ENCODE assay signal across 8 mouse cellular contexts in the genomic region with DNA sequence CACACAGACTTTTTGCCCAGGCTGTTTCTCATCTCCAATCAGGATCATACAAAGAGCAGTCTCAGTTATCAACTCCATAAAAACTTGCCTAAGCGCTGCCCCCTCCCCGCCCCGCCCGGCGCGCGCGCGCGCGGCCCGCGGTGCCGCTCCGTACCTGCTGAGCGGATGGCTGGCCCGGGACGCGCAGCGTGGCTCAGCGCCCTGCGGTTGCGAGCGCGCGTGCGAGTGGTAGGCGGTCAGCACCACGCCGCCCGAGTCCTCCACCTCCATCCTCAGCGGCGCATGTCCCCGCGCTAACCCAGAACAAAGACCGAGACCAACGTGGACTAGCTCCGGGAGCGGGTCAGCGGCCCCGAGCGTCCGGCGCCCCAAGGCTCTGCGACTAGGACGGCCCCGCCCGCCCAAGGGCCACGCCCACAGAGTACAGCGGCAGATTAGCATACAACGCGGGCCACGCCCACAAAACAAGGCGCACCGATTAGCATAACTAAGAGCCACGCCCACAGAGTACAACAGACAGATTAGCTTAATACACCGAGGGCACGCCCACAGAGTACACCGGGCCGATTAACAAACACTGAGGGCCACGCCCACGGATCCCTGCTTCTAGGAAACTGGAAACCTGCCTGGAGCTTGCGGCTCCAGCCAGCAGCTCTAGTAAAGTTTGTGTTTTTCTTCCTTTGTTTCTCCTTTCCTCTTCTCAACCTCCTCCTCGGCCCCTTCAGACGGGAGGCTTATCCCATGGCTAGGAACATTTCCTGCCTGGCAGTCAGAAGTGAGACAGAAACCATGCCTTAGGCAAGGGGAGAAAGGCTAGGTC. TPM values are rescaled to one million over a fixed set of nuclear protein-coding genes. Genes with fewer than 3 reads are reported as not detected.
DNase-seq lines count a peak whose midpoint lies in the region; ATAC-seq and TF ChIP-seq lines count a peak whose summit lies in the region.

Gene Arhgap28 (minus strand): TSS at position 380 of the 820 bp plus-strand sequence.

- H3K4me1 ChIP-seq in bone marrow, adult 2 months (ENCODE audit: control insufficient read depth, insufficient read depth, low read length): no peaks in the 10 kb centered on the region; the same call in 1 of the 2 replicates
- peaks cover 37% of the 10 kb centered on the region for H3K4me1 ChIP-seq in embryonic facial prominence, embryonic 12.5 days
- H3K4me1 ChIP-seq in kidney, adult 2 months (ENCODE audit: control insufficient read depth, insufficient read depth, low read length): peaks cover 3% of the 10 kb centered on the region; the same call in 1 of the 2 replicates
- peaks cover 27% of the 10 kb centered on the region for H3K4me1 ChIP-seq in limb, embryonic 11.5 days (ENCODE audit: control insufficient read depth, insufficient read depth, low read length)
- H3K4me1 ChIP-seq in midbrain, embryonic 13.5 days (replicated peaks): peaks cover 23% of the 10 kb centered on the region
- no peaks in the 10 kb centered on the region; the same call in 1 of the 2 replicates for H3K4me1 ChIP-seq in small intestine, adult 2 months (ENCODE audit: control insufficient read depth, insufficient read depth, insufficient read length, low read length)

- under 1% methylated on average over 65 of the region's 65 CpGs for WGBS in bone marrow, adult 2 months
- under 1% methylated on average over 65 of the region's 65 CpGs for WGBS in embryonic facial prominence, embryonic 12.5 days
- under 1% methylated on average over 65 of the region's 65 CpGs for WGBS in kidney, adult 2 months
- WGBS in limb, embryonic 11.5 days: under 1% methylated on average over 60 of the region's 65 CpGs
- under 1% methylated on average over 65 of the region's 65 CpGs for WGBS in midbrain, embryonic 13.5 days
- WGBS in small intestine, adult 2 months: under 1% methylated on average over 65 of the region's 65 CpGs

- H3K4me2 ChIP-seq in embryonic facial prominence, embryonic 12.5 days (replicated peaks): peak within 1 kb of the TSS; percentile 52
- H3K4me2 ChIP-seq in limb, embryonic 11.5 days (ENCODE audit: low read depth, severe bottlenecking): peak within 1 kb of the TSS; percentile 68
- H3K4me2 ChIP-seq in midbrain, embryonic 13.5 days (replicated peaks): peak within 1 kb of the TSS; percentile 80

- H3K27me3 ChIP-seq in embryonic facial prominence, embryonic 12.5 days: no peaks in the 10 kb centered on the region
- no peaks in the 10 kb centered on the region for H3K27me3 ChIP-seq in kidney, adult 2 months (replicated peaks; ENCODE audit: control insufficient read depth, insufficient read depth, low read length)
- no peaks in the 10 kb centered on the region for H3K27me3 ChIP-seq in limb, embryonic 11.5 days (ENCODE audit: control insufficient read depth, insufficient read depth, low read length)
- no peaks in the 10 kb centered on the region for H3K27me3 ChIP-seq in midbrain, embryonic 13.5 days
- H3K27me3 ChIP-seq in small intestine, adult 2 months (ENCODE audit: control insufficient read depth, insufficient read depth, low read length): no peaks in the 10 kb centered on the region

- no peak for TF ChIP-seq POLR2A in bone marrow, adult 2 months (IDR thresholded peaks at IDR 0.05; ENCODE audit: borderline replicate concordance, control insufficient read depth, low read depth, low read length)
- TF ChIP-seq POLR2A in kidney, adult 2 months (IDR thresholded peaks at IDR 0.05; ENCODE audit: low read depth, low read length): no peak
- TF ChIP-seq POLR2A in small intestine, adult 2 months (IDR thresholded peaks at IDR 0.05; ENCODE audit: low read depth, low read length): no peak

- peak; percentile 90 for ATAC-seq in embryonic facial prominence, embryonic 12.5 days (ENCODE audit: insufficient number of reproducible peaks, insufficient read depth, low FRiP score, low TSS enrichment)
- ATAC-seq in limb, embryonic 11.5 days (ENCODE audit: insufficient number of reproducible peaks, low FRiP score, low TSS enrichment, low read depth): peak; percentile 93
- ATAC-seq in midbrain, embryonic 13.5 days: peak; percentile 91
- ATAC-seq in inflammation-experienced regulatory T-cells, adult 6 months: no peak

- peak within 1 kb of the TSS; percentile 39; the same call in 1 of the 2 replicates for H3K27ac ChIP-seq in bone marrow, adult 2 months (ENCODE audit: control insufficient read depth, insufficient read depth, low read depth, low read length, poor library complexity)
- H3K27ac ChIP-seq in embryonic facial prominence, embryonic 12.5 days: peak within 1 kb of the TSS; percentile 92
- no peak within 1 kb of the TSS for H3K27ac ChIP-seq in kidney, adult 2 months (ENCODE audit: insufficient read depth, low read depth, low read length)
- peak within 1 kb of the TSS; percentile 91 for H3K27ac ChIP-seq in limb, embryonic 11.5 days (replicated peaks; ENCODE audit: low read depth, low read length)
- H3K27ac ChIP-seq in midbrain, embryonic 13.5 days: peak within 1 kb of the TSS; percentile 69
- peak within 1 kb of the TSS; percentile 46; the same call in 1 of the 2 replicates for H3K27ac ChIP-seq in small intestine, adult 2 months (ENCODE audit: insufficient read depth, low read depth, low read length)

- H3K9ac ChIP-seq in embryonic facial prominence, embryonic 12.5 days: peak within 1 kb of the TSS; percentile 64
- peak within 1 kb of the TSS; percentile 86 for H3K9ac ChIP-seq in limb, embryonic 11.5 days (ENCODE audit: low read length)
- H3K9ac ChIP-seq in midbrain, embryonic 13.5 days (replicated peaks): peak within 1 kb of the TSS; percentile 66

- peak; percentile 90 to 95 for DNase-seq in heart, adult 18-20 months
- DNase-seq in kidney, adult 2 months: peak; percentile 98
- peak; percentile 96 for DNase-seq in limb, embryonic 11.5 days (ENCODE audit: low spot score)

- H3K36me3 ChIP-seq in embryonic facial prominence, embryonic 12.5 days: no peaks in the 10 kb centered on the region
- H3K36me3 ChIP-seq in kidney, adult 2 months (ENCODE audit: control insufficient read depth, insufficient read depth, low read length): no peaks in the 10 kb centered on the region
- no peaks in the 10 kb centered on the region for H3K36me3 ChIP-seq in limb, embryonic 11.5 days (ENCODE audit: control insufficient read depth, insufficient read depth, low read length)
- no peaks in the 10 kb centered on the region for H3K36me3 ChIP-seq in midbrain, embryonic 13.5 days
- no peaks in the 10 kb centered on the region for H3K36me3 ChIP-seq in small intestine, adult 2 months (ENCODE audit: control insufficient read depth, insufficient read depth, low read length)

- peak within 1 kb of the TSS; percentile 74 for H3K4me3 ChIP-seq in bone marrow, adult 2 months (replicated peaks; ENCODE audit: control insufficient read depth, low read depth, low read length)
- peak within 1 kb of the TSS; percentile 64 for H3K4me3 ChIP-seq in embryonic facial prominence, embryonic 12.5 days
- H3K4me3 ChIP-seq in kidney, adult 2 months (ENCODE audit: insufficient read depth, low read depth, low read length): peak within 1 kb of the TSS; percentile 74
- H3K4me3 ChIP-seq in limb, embryonic 11.5 days (ENCODE audit: low read depth, low read length): peak within 1 kb of the TSS; percentile 67
- H3K4me3 ChIP-seq in midbrain, embryonic 13.5 days (replicated peaks): peak within 1 kb of the TSS; percentile 65
- peak within 1 kb of the TSS; percentile 69 for H3K4me3 ChIP-seq in small intestine, adult 2 months (ENCODE audit: low read depth, low read length)

- TF ChIP-seq CTCF in bone marrow, adult 2 months (IDR thresholded peaks at IDR 0.05; ENCODE audit: control insufficient read depth, insufficient read depth, low read length): no peak
- TF ChIP-seq CTCF in kidney, adult 2 months (conservative IDR thresholded peaks at IDR 0.05; ENCODE audit: insufficient read depth, insufficient read length, low read depth, low read length): no peak
- no peak for TF ChIP-seq CTCF in small intestine, adult 2 months (IDR thresholded peaks at IDR 0.05; ENCODE audit: extremely low read depth, insufficient read length, insufficient replicate concordance, low read depth, low read length)

- no peaks in the 10 kb centered on the region for H3K9me3 ChIP-seq in embryonic facial prominence, embryonic 12.5 days
- H3K9me3 ChIP-seq in limb, embryonic 11.5 days (ENCODE audit: control insufficient read depth, low read length): no peaks in the 10 kb centered on the region
- no peaks in the 10 kb centered on the region for H3K9me3 ChIP-seq in midbrain, embryonic 13.5 days

RNA-seq across cellular contexts. Expression of gene Arhgap28, which starts in this region (rescaled TPM):
- 0.23 and 0.95 TPM in 2 replicates for polyA plus RNA-seq in bone marrow, adult 2 months (2011; ENCODE audit: insufficient read depth, insufficient read length, low replicate concordance, missing spikeins)
- 79.3 and 81.3 TPM in 2 replicates for polyA plus RNA-seq in embryonic facial prominence, embryonic 12.5 days (2016; fragmentation: Nextera tagmentation; extraction: Ambion mirVana)
- 1 to 10 TPM; 1.4 to 1.8 TPM for total RNA-seq in heart, adult 18-20 months (2021)
- 2.9 and 3.7 TPM in 2 replicates for polyA plus RNA-seq in kidney, adult 2 months (2012; rRNA removed)
- polyA plus RNA-seq in limb, embryonic 11.5 days (2014; fragmentation: Nextera tagmentation; extraction: Ambion mirVana): 66.3 and 70.3 TPM in 2 replicates
- 6.9 and 8.8 TPM in 2 replicates for polyA plus RNA-seq in midbrain, embryonic 13.5 days (2015; fragmentation: Nextera tagmentation; extraction: Ambion mirVana)
- polyA plus RNA-seq in small intestine, adult 2 months (2012; rRNA removed): 0.48 and 0.93 TPM in 2 replicates
- not detected for polyA plus RNA-seq in inflammation-experienced regulatory T-cells, adult 6 months (2017; shearing (Covaris generic))
